Mouse (Mus musculus): ENCODE measurements around the gene Rtn4r. TPM values are rescaled to one million over a fixed set of nuclear protein-coding genes. Genes with fewer than 3 reads are reported as not detected.

Gene Rtn4r
- polyA plus RNA-seq, 1 experiment from 2014 or later: 7.8 TPM

GRCm38 (mm10) chr16:18145341-18145867, 18.0 kb downstream of the Rtn4r start:
- Histone ChIP-seq H3K9ac (no peak overlapping the region), H3K36me3 (ENCODE audit: poor library complexity, severe bottlenecking) (no peaks in the 10 kb centered on the region), H3K9me3 (replicated peaks) (no peaks in the 10 kb centered on the region), H3K4me3 (no peak overlapping the region), H3K27me3 (no peaks in the 10 kb centered on the region), H3K27ac (no peak overlapping the region), H3K4me2 (no peak overlapping the region), H3K4me1 (peaks cover 58% of the 10 kb centered on the region)
- no peak for ATAC-seq
- 81% methylated on average over 5 of the region's 6 CpGs for WGBS

- ATAC-seq: peak; percentile 86
- 0 out of 2 replicates have a peak overlapping the region, but pooled peaks have one; percentile 10 for H3K9ac ChIP-seq
Observed at GRCm38 (mm10) chr16:18148208-18148876, 20.9 kb downstream of the Rtn4r start.

GRCm38 (mm10) chr16:18149205-18149604, 21.8 kb downstream of the Rtn4r start:
- H3K36me3 ChIP-seq (ENCODE audit: poor library complexity, severe bottlenecking): peaks cover 19% of the 10 kb centered on the region
- ATAC-seq: no peak
- WGBS: 55% methylated on average over 6 of the region's 6 CpGs
- H3K27me3 ChIP-seq: no peaks in the 10 kb centered on the region
- no peak overlapping the region for H3K9ac ChIP-seq
- no peaks in the 10 kb centered on the region for H3K9me3 ChIP-seq (replicated peaks)
- no peak overlapping the region for H3K4me2 ChIP-seq
- H3K27ac ChIP-seq: peak overlapping the region; percentile 74
- no peak overlapping the region for H3K4me3 ChIP-seq
- H3K4me1 ChIP-seq: peaks cover 87% of the 10 kb centered on the region

More at GRCm38 (mm10) chr16:18148208-18148876, 20.9 kb downstream of the Rtn4r start:
- peak overlapping the region; percentile 6 for H3K4me2 ChIP-seq
- peaks cover 19% of the 10 kb centered on the region for H3K36me3 ChIP-seq (ENCODE audit: poor library complexity, severe bottlenecking)
- H3K4me1 ChIP-seq: peaks cover 83% of the 10 kb centered on the region
- H3K4me3 ChIP-seq: no peak overlapping the region
- no peaks in the 10 kb centered on the region for H3K27me3 ChIP-seq
- H3K27ac ChIP-seq: peak overlapping the region; percentile 74
- 2% methylated on average over 6 of the region's 6 CpGs for WGBS
- no peaks in the 10 kb centered on the region for H3K9me3 ChIP-seq (replicated peaks)

- Histone ChIP-seq H3K9me3 (replicated peaks) (no peaks in the 10 kb centered on the region), H3K27me3 (no peaks in the 10 kb centered on the region), H3K4me1 (peaks cover 96% of the 10 kb centered on the region), H3K27ac (no peak overlapping the region), H3K36me3 (ENCODE audit: poor library complexity, severe bottlenecking) (peaks cover 19% of the 10 kb centered on the region), H3K4me3 (no peak overlapping the region), H3K4me2 (no peak overlapping the region), H3K9ac (peak overlapping the region; percentile 5; the same call in 1 of the 2 replicates)
- no peak for ATAC-seq
- WGBS: 92% methylated on average over 12 of the region's 12 CpGs
Observed at GRCm38 (mm10) chr16:18152189-18152588, 24.7 kb downstream of the Rtn4r start.

GRCm38 (mm10) chr16:18152769-18153445, 25.5 kb downstream of the Rtn4r start:
- H3K4me3 ChIP-seq: no peak overlapping the region
- H3K9ac ChIP-seq: no peak overlapping the region
- peak overlapping the region; percentile 32; the same call in 1 of the 2 replicates for H3K27ac ChIP-seq
- H3K4me2 ChIP-seq: no peak overlapping the region
- WGBS: 88% methylated on average over 9 of the region's 9 CpGs
- ATAC-seq: no peak
- no peaks in the 10 kb centered on the region for H3K9me3 ChIP-seq (replicated peaks)
- peaks cover 92% of the 10 kb centered on the region for H3K4me1 ChIP-seq
- H3K27me3 ChIP-seq: no peaks in the 10 kb centered on the region
- H3K36me3 ChIP-seq (ENCODE audit: poor library complexity, severe bottlenecking): peaks cover 19% of the 10 kb centered on the region

- no peak overlapping the region for H3K9ac ChIP-seq
- ATAC-seq: peak; percentile 57
Observed at GRCm38 (mm10) chr16:18154521-18155171, 27.2 kb downstream of the Rtn4r start.

GRCm38 (mm10) chr16:18156579-18157350, 29.3 kb downstream of the Rtn4r start:
- Histone ChIP-seq H3K9me3 (replicated peaks) (no peaks in the 10 kb centered on the region), H3K4me1 (peaks cover 79% of the 10 kb centered on the region), H3K27ac (peak overlapping the region; percentile 31), H3K27me3 (no peaks in the 10 kb centered on the region), H3K4me3 (no peak overlapping the region), H3K9ac (no peak overlapping the region), H3K36me3 (ENCODE audit: poor library complexity, severe bottlenecking) (peaks cover 8% of the 10 kb centered on the region), H3K4me2 (no peak overlapping the region)
- WGBS: 50% methylated on average over 12 of the region's 12 CpGs
- no peak for ATAC-seq

More at GRCm38 (mm10) chr16:18154521-18155171, 27.2 kb downstream of the Rtn4r start:
- Histone ChIP-seq H3K4me2 (no peak overlapping the region), H3K27me3 (no peaks in the 10 kb centered on the region), H3K4me3 (no peak overlapping the region), H3K27ac (peak overlapping the region; percentile 65), H3K9me3 (replicated peaks) (no peaks in the 10 kb centered on the region), H3K4me1 (peaks cover 79% of the 10 kb centered on the region), H3K36me3 (ENCODE audit: poor library complexity, severe bottlenecking) (peaks cover 19% of the 10 kb centered on the region)
- WGBS: 32% methylated on average over 14 of the region's 14 CpGs

- no peak overlapping the region for H3K4me2 ChIP-seq
- no peaks in the 10 kb centered on the region for H3K9me3 ChIP-seq (replicated peaks)
- no peak overlapping the region for H3K4me3 ChIP-seq
- H3K4me1 ChIP-seq: peaks cover 67% of the 10 kb centered on the region
- no peak overlapping the region for H3K9ac ChIP-seq
- H3K27me3 ChIP-seq: no peaks in the 10 kb centered on the region
- 91% methylated on average over 6 of the region's 6 CpGs for whole genome bisulfite sequencing
- no peak overlapping the region for H3K27ac ChIP-seq
- H3K36me3 ChIP-seq (ENCODE audit: poor library complexity, severe bottlenecking): no peaks in the 10 kb centered on the region
- no peak for ATAC-seq
Observed at GRCm38 (mm10) chr16:18159255-18159654, 31.8 kb downstream of the Rtn4r start.

- Histone ChIP-seq H3K36me3 (ENCODE audit: poor library complexity, severe bottlenecking) (no peaks in the 10 kb centered on the region), H3K27ac (no peak overlapping the region), H3K4me1 (peaks cover 67% of the 10 kb centered on the region), H3K4me3 (no peak overlapping the region), H3K9ac (no peak overlapping the region), H3K9me3 (replicated peaks) (no peaks in the 10 kb centered on the region), H3K4me2 (no peak overlapping the region), H3K27me3 (no peaks in the 10 kb centered on the region)
- no peak for ATAC-seq
- 61% methylated on average over 1 of the region's 1 CpGs for WGBS
Observed at GRCm38 (mm10) chr16:18159778-18160177, 32.3 kb downstream of the Rtn4r start.

- no peaks in the 10 kb centered on the region for H3K36me3 ChIP-seq (ENCODE audit: poor library complexity, severe bottlenecking)
- no peaks in the 10 kb centered on the region for H3K9me3 ChIP-seq (replicated peaks)
- 32% methylated on average over 7 of the region's 7 CpGs for WGBS
- no peak overlapping the region for H3K4me3 ChIP-seq
- no peak overlapping the region for H3K4me2 ChIP-seq
- peaks cover 66% of the 10 kb centered on the region for H3K4me1 ChIP-seq
- H3K27ac ChIP-seq: peak overlapping the region; percentile 31; the same call in 1 of the 2 replicates
- no peak overlapping the region for H3K9ac ChIP-seq
- ATAC-seq: peak; percentile 70
- no peaks in the 10 kb centered on the region for H3K27me3 ChIP-seq
Observed at GRCm38 (mm10) chr16:18160514-18160913, 33.1 kb downstream of the Rtn4r start.

GRCm38 (mm10) chr16:18161190-18161589, 33.7 kb downstream of the Rtn4r start:
- whole genome bisulfite sequencing: 67% methylated on average over 1 of the region's 1 CpGs
- ATAC-seq: no peak
- H3K9ac ChIP-seq: no peak overlapping the region
- no peaks in the 10 kb centered on the region for H3K36me3 ChIP-seq (ENCODE audit: poor library complexity, severe bottlenecking)
- peak overlapping the region; percentile 31; the same call in 1 of the 2 replicates for H3K27ac ChIP-seq
- no peak overlapping the region for H3K4me3 ChIP-seq
- H3K4me2 ChIP-seq: no peak overlapping the region
- H3K9me3 ChIP-seq (replicated peaks): no peaks in the 10 kb centered on the region
- peaks cover 64% of the 10 kb centered on the region for H3K4me1 ChIP-seq
- no peaks in the 10 kb centered on the region for H3K27me3 ChIP-seq
